Mouse (Mus musculus) cortical plate, adult 2 months (tissue): Measurements from ENCODE around the gene Tmem273. TPM values are rescaled to one million over a fixed set of nuclear protein-coding genes. Genes with fewer than 3 reads are reported as not detected.

Experiments
- H3K27ac ChIP-seq: fragments of 200-500 bp; 2 replicates; pipeline ENCODE4 v1.5.1; 2012; ENCODE audit warnings: low read length, control low read depth, inconsistent platforms; ENCODE audit not compliant: insufficient read depth
- H3K4me1 ChIP-seq: fragments of 200-500 bp; 2 replicates; pipeline ENCODE4 v1.6.1; 2011; ENCODE audit warnings: low read length; ENCODE audit not compliant: control insufficient read depth, insufficient read depth
- H3K4me3 ChIP-seq: fragments of 200-500 bp; 2 replicates; pipeline ENCODE4 v1.5.1; 2011; ENCODE audit warnings: mild to moderate bottlenecking, low read length, control low read depth; ENCODE audit not compliant: insufficient read depth
- CTCF ChIP-seq: fragments of 200-500 bp; IDR thresholded peaks from 2 replicates; pipeline ENCODE4 v1.5.1; 2011; ENCODE audit warnings: mild to moderate bottlenecking, control low read depth, low read length; ENCODE audit not compliant: insufficient read depth; ENCODE audit errors: extremely low read depth
- POLR2A ChIP-seq: fragments of 200-500 bp; IDR thresholded peaks from 2 replicates; pipeline ENCODE4 v1.6.1; 2011; ENCODE audit warnings: mild to moderate bottlenecking, low read length, control low read depth; ENCODE audit not compliant: insufficient read depth; ENCODE audit errors: extremely low read depth
- polyA plus RNA-seq: library from polyadenylated mRNA; depleted of rRNA; stranded (reverse); fragments of >200 nt; gene quantifications from 2 replicates; pipeline ENCODE4 v1.2.3, GENCODE M21; 2012; rRNA removed

The Tmem273 gene
- polyA plus RNA-seq, 1 experiment = 2.2 TPM

- Histone ChIP-seq H3K4me3 (peak overlapping the region; percentile 35), H3K27ac (no peak overlapping the region), H3K4me1 (no peaks in the 10 kb centered on the region)
- no peak for TF ChIP-seq CTCF
- TF ChIP-seq POLR2A = no peak
Observed at GRCm38 (mm10) chr14:32856246-32856645, 70.5 kb downstream of the Tmem273 start.

GRCm38 (mm10) chr14:32856681-32857328 lies 71.0 kb downstream of the Tmem273 start, which contains the start of gene Vstm4:
Gene Vstm4 (plus strand): TSS chr14:32856756.
- Histone ChIP-seq H3K27ac (no peak within 1 kb of the TSS), H3K4me1 (no peaks in the 10 kb centered on the region), H3K4me3 (peak within 1 kb of the TSS; percentile 35)
- TF ChIP-seq CTCF = no peak
- no peak for TF ChIP-seq POLR2A

DNA sequence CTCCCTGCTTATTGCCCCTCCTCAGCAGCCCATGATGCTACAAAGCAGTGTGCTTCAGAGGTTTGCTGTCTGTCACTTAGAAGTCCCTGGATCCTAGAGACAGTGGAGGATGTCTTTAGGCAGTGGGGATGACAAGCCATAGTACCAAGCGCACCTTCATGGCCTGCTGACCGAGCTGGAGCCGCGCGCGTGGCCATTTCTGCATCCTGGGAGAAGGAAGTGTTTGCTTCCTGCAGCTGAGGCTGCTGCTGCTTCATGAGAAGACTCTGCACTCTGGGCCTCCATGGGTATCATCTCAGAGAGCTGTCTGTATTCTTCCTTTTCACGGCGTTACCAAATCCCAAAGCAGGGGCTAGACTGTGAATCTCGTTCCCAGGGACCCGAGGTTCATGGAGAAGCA lies 72.6 kb downstream of the Tmem273 start:
- Histone ChIP-seq H3K4me3 (no peak overlapping the region), H3K4me1 (no peaks in the 10 kb centered on the region), H3K27ac (no peak overlapping the region)
- TF ChIP-seq POLR2A (no peak), CTCF (no peak)

GRCm38 (mm10) chr14:32858941-32859510 lies 73.3 kb downstream of the Tmem273 start:
- TF ChIP-seq POLR2A (no peak), CTCF (no peak)
- no peaks in the 10 kb centered on the region for H3K4me1 ChIP-seq
- no peak overlapping the region for H3K27ac ChIP-seq
- no peak overlapping the region for H3K4me3 ChIP-seq

DNA sequence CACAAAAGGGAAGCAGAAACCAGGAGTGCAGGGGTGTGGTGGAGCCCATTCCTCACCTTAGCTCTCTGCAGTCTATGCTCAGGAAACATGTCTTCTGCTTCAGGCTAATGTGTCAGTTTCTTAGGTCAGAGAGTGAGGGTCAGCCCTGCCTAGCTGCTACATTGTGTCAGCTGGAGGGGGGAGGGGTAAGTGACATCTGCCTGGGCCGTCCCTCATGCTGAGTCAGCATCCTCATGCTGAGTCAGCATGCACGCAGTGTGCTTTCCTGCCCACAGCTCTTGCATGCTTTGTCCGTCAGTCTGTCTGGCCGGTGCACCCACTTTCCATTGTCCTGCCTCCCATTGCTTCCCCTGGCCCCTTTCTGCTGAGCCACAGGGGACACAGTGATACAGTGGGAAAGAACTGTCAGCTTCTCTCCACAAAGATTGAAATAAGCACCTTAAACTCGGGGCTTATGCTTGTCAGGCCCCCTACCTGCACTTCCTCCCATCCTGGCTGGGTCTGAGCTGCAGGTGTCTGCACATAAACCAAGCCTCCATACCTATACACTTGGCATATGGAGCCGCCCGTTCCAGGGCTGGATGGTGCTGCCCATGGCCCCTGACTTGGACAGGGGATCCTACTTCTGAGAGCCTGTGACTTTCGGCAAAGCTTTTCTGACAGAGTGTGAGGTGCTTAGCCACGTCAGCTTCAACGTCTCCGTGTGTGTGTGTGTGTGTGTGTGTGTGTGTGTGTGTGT lies 74.2 kb downstream of the Tmem273 start:
- Histone ChIP-seq H3K4me1 (no peaks in the 10 kb centered on the region), H3K27ac (no peak overlapping the region), H3K4me3 (no peak overlapping the region)
- TF ChIP-seq CTCF (no peak), POLR2A (no peak)

DNA sequence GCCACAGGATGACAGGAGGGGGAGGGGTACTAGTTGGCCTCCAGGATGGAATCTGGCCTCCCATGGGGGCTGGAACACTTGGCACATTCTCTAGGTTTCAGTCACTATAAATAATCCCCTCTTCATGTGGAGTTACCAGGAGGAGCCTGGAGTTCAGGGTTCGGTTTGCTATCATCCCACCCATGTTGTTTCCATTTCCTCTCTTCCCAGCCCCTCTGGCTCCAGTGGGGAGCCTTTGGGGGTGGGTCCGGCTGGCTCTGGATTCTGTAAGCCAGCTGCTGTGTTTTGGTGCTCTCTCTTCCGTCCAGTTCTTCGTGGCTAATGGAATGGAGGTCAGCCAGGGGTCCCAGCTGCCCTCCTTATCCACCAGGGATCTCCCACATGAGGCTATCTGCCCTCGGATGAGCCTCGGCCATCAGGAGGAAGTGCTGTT lies 75.4 kb downstream of the Tmem273 start:
- Histone ChIP-seq H3K4me1 (no peaks in the 10 kb centered on the region), H3K4me3 (no peak overlapping the region), H3K27ac (no peak overlapping the region)
- TF ChIP-seq POLR2A (no peak), CTCF (no peak)

DNA sequence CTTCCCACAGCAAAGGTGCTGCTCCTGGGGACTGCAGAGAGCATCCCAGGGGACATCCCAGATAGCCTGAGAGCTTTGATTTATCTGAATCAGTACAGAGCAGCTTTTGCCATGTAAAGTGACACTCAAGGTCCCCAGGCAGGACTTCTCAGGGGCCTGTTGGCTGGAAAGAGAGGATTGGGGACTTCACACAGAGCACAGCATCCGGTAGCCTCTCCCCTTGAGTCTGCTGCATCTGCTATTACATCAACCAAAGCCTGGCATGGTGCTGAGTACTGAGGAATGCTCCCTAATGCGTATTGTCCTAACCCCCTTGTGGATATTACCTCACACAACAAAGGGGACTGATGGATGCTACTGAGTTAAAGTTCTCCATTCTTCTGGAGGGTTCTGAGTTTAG lies 75.9 kb downstream of the Tmem273 start:
- no peaks in the 10 kb centered on the region for H3K4me1 ChIP-seq
- no peak overlapping the region for H3K4me3 ChIP-seq
- TF ChIP-seq CTCF (no peak), POLR2A (no peak)
- no peak overlapping the region for H3K27ac ChIP-seq

DNA sequence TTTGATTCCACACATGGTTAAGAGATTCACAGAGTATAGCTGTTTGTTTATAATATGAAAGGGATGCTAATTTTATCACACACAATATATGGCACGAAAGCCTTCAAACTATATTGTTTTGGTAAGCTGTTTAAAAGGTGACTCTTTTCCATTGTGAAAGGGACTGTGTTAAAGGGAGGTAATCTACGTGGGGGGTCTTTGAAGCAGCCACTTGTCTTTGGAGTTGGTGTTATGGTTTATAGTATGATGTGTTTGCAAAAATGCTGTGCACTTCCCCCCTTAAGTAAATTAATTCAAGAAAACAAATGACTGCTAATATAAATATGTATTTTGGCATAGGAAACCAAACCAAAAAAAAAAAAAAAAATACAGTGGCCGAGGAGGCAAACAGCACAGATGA lies 79.6 kb downstream of the Tmem273 start:
- H3K4me1 ChIP-seq = no peaks in the 10 kb centered on the region
- TF ChIP-seq CTCF = no peak
- TF ChIP-seq POLR2A = no peak

More for the DNA sequence above, 79.6 kb downstream of the Tmem273 start:
- no peak overlapping the region for H3K4me3 ChIP-seq
- H3K27ac ChIP-seq = no peak overlapping the region

Other genes with a start within 250 kb of the Tmem273 start
- 0.06 TPM in 2 replicates for gene Prrxl1, start 186.6 kb upstream of the Tmem273 start, polyA plus RNA-seq
- gene 3425401B19Rik, start 100.7 kb upstream of the Tmem273 start, polyA plus RNA-seq = 0.21 and 0.25 TPM in 2 replicates
- not detected in 2 replicates for gene Fam170b, start 48.0 kb downstream of the Tmem273 start, polyA plus RNA-seq
- 3.3 and 3.9 TPM in 2 replicates for gene Vstm4, start 70.8 kb downstream of the Tmem273 start, polyA plus RNA-seq
- gene Lrrc18, start 205.4 kb downstream of the Tmem273 start, polyA plus RNA-seq = 0.28 and 0.56 TPM in 2 replicates